Mouse (Mus musculus) CD4-positive, CD25-positive, alpha-beta regulatory T cell, adult 4 months (primary cell): ENCODE results near the gene Pigs. TPM values are rescaled to one million over a fixed set of nuclear protein-coding genes. Genes with fewer than 3 reads are reported as not detected.

Source experiments
- ATAC-seq: one replicate; pipeline ENCODE4 v1.8.0; 2017
- polyA plus RNA-seq, 2 experiments: library from polyadenylated mRNA; unstranded; fragments of 100-300 nt; shearing (Covaris generic); gene quantifications; one replicate each; pipeline ENCODE4 v1.2.1; 2017

The Pigs gene
- polyA plus RNA-seq, 2 experiments from 2014 or later, result 64.1 to 119 TPM

- no peak for ATAC-seq
Observed at GRCm38 (mm10) chr11:78367456-78368225, 39.4 kb downstream of the Pigs start.

- ATAC-seq, result no peak
Observed at GRCm38 (mm10) chr11:78370389-78370788, 42.2 kb downstream of the Pigs start.

GRCm38 (mm10) chr11:78371711-78372110 is 43.5 kb downstream of the Pigs start:
- ATAC-seq, result no peak

- no peak for ATAC-seq
Observed at GRCm38 (mm10) chr11:78372166-78372565, 44.0 kb downstream of the Pigs start.

GRCm38 (mm10) chr11:78372610-78373009 is 44.4 kb downstream of the Pigs start:
- no peak for ATAC-seq

- ATAC-seq, result no peak
Observed at GRCm38 (mm10) chr11:78374147-78374546, 45.9 kb downstream of the Pigs start.

- no peak for ATAC-seq
Observed at GRCm38 (mm10) chr11:78377549-78378159, 49.4 kb downstream of the Pigs start.

- no peak for ATAC-seq
Observed at GRCm38 (mm10) chr11:78380351-78380750, 52.1 kb downstream of the Pigs start.

GRCm38 (mm10) chr11:78380996-78381395 is 52.8 kb downstream of the Pigs start:
- ATAC-seq, result no peak

GRCm38 (mm10) chr11:78382286-78382685 is 54.1 kb downstream of the Pigs start:
- ATAC-seq, result no peak

GRCm38 (mm10) chr11:78382701-78383100 is 54.5 kb downstream of the Pigs start:
- no peak for ATAC-seq

GRCm38 (mm10) chr11:78385776-78386175 is 57.6 kb downstream of the Pigs start:
- ATAC-seq, result no peak

GRCm38 (mm10) chr11:78386508-78387043 is 58.4 kb downstream of the Pigs start, which contains the start of gene Foxn1:
Gene Foxn1, minus strand, starts transcription at chr11:78386558.
- no peak for ATAC-seq

Other genes starting within 250 kb of the Pigs start
- 10 to 100 TPM; 39.9 to 61.8 TPM for gene Eral1, start 248.0 kb upstream of the Pigs start, polyA plus RNA-seq
- gene Fam222b, start 233.8 kb upstream of the Pigs start, polyA plus RNA-seq, result 10 to 100 TPM; 11.0 to 14.9 TPM
- gene Traf4, start 162.8 kb upstream of the Pigs start, polyA plus RNA-seq, result 1 to 10 TPM; 3.3 to 6.7 TPM
- gene Nek8, start 151.7 kb upstream of the Pigs start, polyA plus RNA-seq, result 10 to 100 TPM; 10.4 to 12.2 TPM
- 1 to 10 TPM; 2.9 to 3.6 TPM for gene Tlcd1, start 151.7 kb upstream of the Pigs start, polyA plus RNA-seq
- 1,000 to 10,000 TPM; 3,408 to 3,991 TPM for gene Rpl23a, start 144.8 kb upstream of the Pigs start, polyA plus RNA-seq
- not detected for gene Rab34, start 140.0 kb upstream of the Pigs start, polyA plus RNA-seq
- gene Proca1, start 135.0 kb upstream of the Pigs start, polyA plus RNA-seq, result 1 to 10 TPM; 2.2 to 6.0 TPM
- 100 to 1,000 TPM in 1 of 2 experiments, 10 to 100 TPM in 1; 95.5 to 102 TPM for gene Sdf2, start 82.7 kb upstream of the Pigs start, polyA plus RNA-seq
- 10 to 100 TPM; 18.2 to 32.4 TPM for gene Supt6, start 82.4 kb upstream of the Pigs start, polyA plus RNA-seq
- gene 2610507B11Rik, start 66.7 kb upstream of the Pigs start, polyA plus RNA-seq, result 10 to 100 TPM; 34.2 to 48.1 TPM
- gene BC030499, start 37.6 kb upstream of the Pigs start, polyA plus RNA-seq, result under 1 TPM in 1 of 2 experiments, not detected in 1; 0.63 TPM
- gene Spag5, start 26.9 kb upstream of the Pigs start, polyA plus RNA-seq, result 1 to 10 TPM; 2.8 to 4.3 TPM
- gene Aldoc, start 5.4 kb upstream of the Pigs start, polyA plus RNA-seq, result 10 to 100 TPM; 10.9 to 14.9 TPM
- 10 to 100 TPM; 11.6 to 13.1 TPM for gene Unc119, start 15.1 kb downstream of the Pigs start, polyA plus RNA-seq
- under 1 TPM in 1 of 2 experiments, not detected in 1; 0.09 TPM for gene Foxn1, start 58.1 kb downstream of the Pigs start, polyA plus RNA-seq
- gene Slc13a2, start 93.8 kb downstream of the Pigs start, polyA plus RNA-seq, result not detected
- gene Slc46a1, start 137.3 kb downstream of the Pigs start, polyA plus RNA-seq, result 1 to 10 TPM; 1.6 to 3.5 TPM
- 1 to 10 TPM in 1 of 2 experiments, under 1 TPM in 1; 0.63 to 1.3 TPM for gene Sarm1, start 169.3 kb downstream of the Pigs start, polyA plus RNA-seq
- gene Vtn, start 170.7 kb downstream of the Pigs start, polyA plus RNA-seq, result not detected
- gene Sebox, start 175.0 kb downstream of the Pigs start, polyA plus RNA-seq, result not detected
- gene Tmem199, start 183.8 kb downstream of the Pigs start, polyA plus RNA-seq, result 10 to 100 TPM; 51.4 to 71.8 TPM
- 10 to 100 TPM; 13.9 to 19.9 TPM for gene Poldip2, start 183.8 kb downstream of the Pigs start, polyA plus RNA-seq
- gene Tnfaip1, start 207.9 kb downstream of the Pigs start, polyA plus RNA-seq, result 10 to 100 TPM; 19.2 to 22.6 TPM
- gene Ift20, start 207.9 kb downstream of the Pigs start, polyA plus RNA-seq, result 100 to 1,000 TPM; 121 to 138 TPM
- gene Tmem97, start 222.4 kb downstream of the Pigs start, polyA plus RNA-seq, result 10 to 100 TPM; 17.4 to 21.3 TPM